Mouse (Mus musculus) ES-Bruce4 (cell line): Measurements from ENCODE around the gene Suz12.

Experiments
- CTCF ChIP-seq: IDR thresholded peaks from one replicate; pipeline ENCODE4 v1.8.1; 2011; ENCODE audit warnings: low read depth, low read length
- EP300 ChIP-seq: IDR thresholded peaks from 2 replicates; pipeline ENCODE4 v1.6.1; 2011; ENCODE audit warnings: low read depth, low read length; ENCODE audit not compliant: insufficient read depth
- POLR2A ChIP-seq: IDR thresholded peaks from one replicate; pipeline ENCODE4 v1.8.1; 2011; ENCODE audit warnings: low read length; ENCODE audit not compliant: insufficient read depth

DNA sequence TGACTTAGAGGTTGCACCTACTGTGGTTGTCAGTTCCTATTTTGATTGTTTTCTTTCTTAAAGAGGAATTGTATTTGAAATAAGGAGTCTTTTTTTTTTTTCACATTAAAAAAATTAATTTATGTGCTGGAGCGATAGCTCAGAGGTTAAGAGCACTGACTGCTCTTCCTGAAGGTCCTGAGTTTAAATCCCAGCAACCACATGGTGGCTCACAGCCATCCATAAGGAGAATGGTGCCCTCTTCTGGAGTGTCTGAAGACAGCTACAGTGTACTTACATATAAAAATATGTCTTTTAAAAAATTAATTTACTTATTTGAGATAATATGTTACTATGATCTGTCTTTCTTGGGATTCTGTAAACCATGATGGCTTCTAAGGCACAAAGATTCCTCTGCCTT is 26.9 kb downstream of the Suz12 start:
- TF ChIP-seq CTCF = no peak
- TF ChIP-seq POLR2A = no peak
- TF ChIP-seq EP300 = no peak
